Mouse (Mus musculus) cerebellum, adult 11 months (tissue): ENCODE measurements at regions not wholly inside any gene's neighbourhood (a gene's known extent, or its start where the extent isn't known, plus 50 kb on each side); places are given as distances from the start of the nearest gene placed in this dataset.

Experiments used
- DNase-seq: peaks from one replicate; pipeline ENCODE4 v3.0.0; 2022

- no peak for DNase-seq
These were observed 245.3 kb downstream of the Adamts20 start for GRCm38 (mm10) chr15:94219907-94220306.

- DNase-seq: no peak
These were observed 248.5 kb downstream of the Adamts20 start for GRCm38 (mm10) chr15:94216703-94217102.

GRCm38 (mm10) chr15:94214440-94214839, 250.8 kb downstream of the Adamts20 start:
- DNase-seq: no peak

GRCm38 (mm10) chr15:94213393-94213792, 251.8 kb downstream of the Adamts20 start:
- DNase-seq: no peak

- no peak for DNase-seq
These were observed 256.7 kb downstream of the Adamts20 start for GRCm38 (mm10) chr15:94208476-94208875.

GRCm38 (mm10) chr15:94206454-94206853, 258.8 kb downstream of the Adamts20 start:
- no peak for DNase-seq

GRCm38 (mm10) chr15:94205309-94205893, 259.8 kb downstream of the Adamts20 start:
- DNase-seq: no peak

- DNase-seq: no peak
These were observed 275.1 kb downstream of the Adamts20 start for GRCm38 (mm10) chr15:94190081-94190488.

GRCm38 (mm10) chr15:94187588-94187987, 277.6 kb downstream of the Adamts20 start:
- DNase-seq: no peak

GRCm38 (mm10) chr15:94183663-94184375, 281.4 kb downstream of the Adamts20 start:
- DNase-seq: no peak

GRCm38 (mm10) chr15:94174083-94174482, 291.1 kb downstream of the Adamts20 start:
- no peak for DNase-seq

GRCm38 (mm10) chr15:94160806-94161205, 304.4 kb downstream of the Adamts20 start:
- DNase-seq: no peak

- no peak for DNase-seq
These were observed 325.7 kb downstream of the Adamts20 start for GRCm38 (mm10) chr15:94139534-94139958.

- DNase-seq: no peak
These were observed 327.9 kb downstream of the Adamts20 start for GRCm38 (mm10) chr15:94137159-94137952.

- no peak for DNase-seq
These were observed 352.4 kb downstream of the Adamts20 start for GRCm38 (mm10) chr15:94112801-94113200.

- DNase-seq: no peak
These were observed 358.0 kb downstream of the Adamts20 start for GRCm38 (mm10) chr15:94107186-94107716.

GRCm38 (mm10) chr15:94090644-94091043, 374.6 kb downstream of the Adamts20 start:
- DNase-seq: no peak

- DNase-seq: no peak
These were observed 375.4 kb downstream of the Adamts20 start for GRCm38 (mm10) chr15:94089856-94090255.

GRCm38 (mm10) chr15:94082369-94082768, 382.8 kb downstream of the Adamts20 start:
- no peak for DNase-seq

GRCm38 (mm10) chr15:94077056-94077455, 388.2 kb downstream of the Adamts20 start:
- DNase-seq: no peak

- DNase-seq: no peak
These were observed 390.9 kb downstream of the Adamts20 start for GRCm38 (mm10) chr15:94074161-94074950.

GRCm38 (mm10) chr15:94067721-94068120, 397.5 kb downstream of the Adamts20 start:
- DNase-seq: no peak
